Comparison of ENCODE assay signal across 9 mouse cellular contexts in the genomic region with DNA sequence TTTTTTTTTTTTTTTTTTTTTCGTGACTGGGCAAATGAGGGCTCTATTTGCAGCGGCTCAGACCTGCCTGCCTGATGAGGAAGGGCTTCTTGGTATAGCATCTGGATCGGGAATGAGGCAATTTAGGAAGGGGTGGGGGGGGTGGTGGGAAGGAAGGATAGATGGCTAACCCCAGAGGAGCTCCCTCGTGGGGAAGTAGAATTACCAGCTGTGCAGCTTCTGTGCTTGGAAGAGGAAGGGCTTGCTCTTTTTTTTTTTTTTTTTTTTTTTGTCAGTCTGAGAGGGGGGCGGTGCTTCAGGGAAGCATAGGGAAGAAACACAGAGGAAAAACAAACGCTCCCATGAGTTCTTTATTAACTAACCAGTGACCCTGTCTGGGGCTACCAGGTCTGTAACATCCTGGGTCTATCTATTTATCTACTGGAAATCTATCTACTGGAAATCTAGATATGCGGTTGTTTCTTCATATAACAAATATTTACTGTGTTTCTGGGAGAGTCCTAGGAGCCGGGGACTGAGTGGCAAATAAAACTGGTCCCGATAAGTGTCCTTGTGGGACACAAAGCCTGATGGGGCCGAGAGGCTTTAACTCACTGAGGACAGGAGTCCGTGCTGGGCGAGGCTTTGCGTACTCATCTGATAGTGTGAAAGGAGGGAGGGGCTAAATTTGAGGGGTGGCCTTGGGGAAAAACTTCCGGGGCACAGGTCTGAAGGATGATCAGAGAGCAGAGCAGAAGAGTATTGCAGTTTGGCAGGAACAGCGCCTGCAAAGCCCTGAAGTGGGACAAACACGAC. TPM values are rescaled to one million over a fixed set of nuclear protein-coding genes. Genes with fewer than 3 reads are reported as not detected.
DNase-seq lines count a peak whose midpoint lies in the region; ATAC-seq lines count a peak whose summit lies in the region.
"Had no signal": no experiment of that assay in that cellular context is flagged by ENCODE, and none has a peak within 500 bp of the region (broad histone marks: within the 10 kb centered on the region; RNA-seq: fewer than 3 reads in every experiment).

No protein-coding gene starts in this region.

- no peak overlapping the region; the same call in 1 of the 2 replicates for H3K4me2 ChIP-seq in heart, embryonic 16.5 days (ENCODE audit: low read depth, low read length)
- no peak overlapping the region for H3K4me2 ChIP-seq in midbrain, embryonic 13.5 days (replicated peaks)

- H3K4me1 ChIP-seq in heart, embryonic 16.5 days (ENCODE audit: control insufficient read depth, insufficient read depth, low read length), result no peaks in the 10 kb centered on the region; the same call in 1 of the 2 replicates
- H3K4me1 ChIP-seq in midbrain, embryonic 13.5 days (replicated peaks), result peaks cover 13% of the 10 kb centered on the region

- H3K4me3 ChIP-seq in heart, embryonic 16.5 days (ENCODE audit: low read length), result no peak overlapping the region
- no peak overlapping the region for H3K4me3 ChIP-seq in midbrain, embryonic 13.5 days (replicated peaks)

- no peak for DNase-seq in heart, postnatal 36 days
- DNase-seq in ZHBTc4 (ENCODE audit: low read depth, low spot score), result peak; percentile 37
- peak; percentile 36 for DNase-seq in kidney, postnatal 10 days
- no peak for DNase-seq in thymus, postnatal 25 days
- DNase-seq in cerebellum, adult 8-10 months, result no peak
- no peak for DNase-seq in adrenal gland, postnatal 4 days (ENCODE audit: low spot score in 2 of 2)
- DNase-seq: layer of hippocampus, adult 9-11 months had no signal

- no peaks in the 10 kb centered on the region for H3K27me3 ChIP-seq in heart, embryonic 16.5 days (ENCODE audit: control insufficient read depth, insufficient read depth, low read length)
- H3K27me3 ChIP-seq in midbrain, embryonic 13.5 days, result peaks cover 11% of the 10 kb centered on the region; the same call in 1 of the 2 replicates

- H3K9me3 ChIP-seq in heart, embryonic 16.5 days (replicated peaks; ENCODE audit: control insufficient read depth, low read length), result no peaks in the 10 kb centered on the region
- no peaks in the 10 kb centered on the region for H3K9me3 ChIP-seq in midbrain, embryonic 13.5 days

- intact Hi-C loops in heart, postnatal 36 days (cut with DNase I), result loop anchor here (2.0 kb wide), 2 partner anchors 94 to 230 kb away; no protein-coding TSS in a partner anchor

- H3K36me3 ChIP-seq in heart, embryonic 16.5 days (ENCODE audit: control insufficient read depth, insufficient read depth), result no peaks in the 10 kb centered on the region
- no peaks in the 10 kb centered on the region for H3K36me3 ChIP-seq in midbrain, embryonic 13.5 days

- H3K9ac ChIP-seq in heart, embryonic 16.5 days (ENCODE audit: low read length), result no peak overlapping the region
- no peak overlapping the region for H3K9ac ChIP-seq in midbrain, embryonic 13.5 days (replicated peaks)

- peak; percentile 23; the same call in 1 of the 2 replicates for ATAC-seq in heart, embryonic 16.5 days (replicated peaks; ENCODE audit: extremely low read depth, insufficient read depth, low FRiP score)
- ATAC-seq in midbrain, embryonic 13.5 days, result 0 out of 2 replicates have a peak, but pooled peaks have one; percentile 16

- WGBS in heart, embryonic 16.5 days, result 45% methylated on average over 16 of the region's 16 CpGs
- 45% methylated on average over 16 of the region's 16 CpGs for WGBS in midbrain, embryonic 13.5 days

- no peak overlapping the region for H3K27ac ChIP-seq in heart, embryonic 16.5 days (ENCODE audit: low read length)
- H3K27ac ChIP-seq in midbrain, embryonic 13.5 days, result no peak overlapping the region

RNA-seq across cellular contexts. Expression of a gene that starts 2.0 kb away (rescaled TPM):
- polyA plus RNA-seq in heart, embryonic 16.5 days (2015; fragmentation: Nextera tagmentation; extraction: Ambion mirVana), result not detected in 2 replicates
- total RNA-seq in heart, postnatal 36 days (2021), result not detected
- polyA plus RNA-seq in midbrain, embryonic 13.5 days (2015; fragmentation: Nextera tagmentation; extraction: Ambion mirVana), result 0.13 TPM in 1 of 2 replicates, not detected in the other
- total RNA-seq in adrenal gland, postnatal 4 days (2021), result under 1 TPM in 1 of 2 experiments, not detected in 1; 0.11 TPM

RNA-seq across cellular contexts. Expression of a gene that starts 45.4 kb away (rescaled TPM):
- polyA plus RNA-seq in heart, embryonic 16.5 days (2015; fragmentation: Nextera tagmentation; extraction: Ambion mirVana), result 91.1 and 91.7 TPM in 2 replicates
- 10 to 100 TPM; 58.7 to 79.0 TPM for total RNA-seq in heart, postnatal 36 days (2021)
- polyA plus RNA-seq in midbrain, embryonic 13.5 days (2015; fragmentation: Nextera tagmentation; extraction: Ambion mirVana), result 75.3 and 80.9 TPM in 2 replicates
- 10 to 100 TPM; 67.3 to 72.8 TPM for total RNA-seq in adrenal gland, postnatal 4 days (2021)

Comparison
In these comparisons a context has a peak if more than half of its experiments do, and no peak if none do; other contexts are left out.
1. DNase-seq: peak in ZHBTc4 (single experiment) and kidney, postnatal 10 days (single experiment); none in heart, postnatal 36 days (0 of 2), thymus, postnatal 25 days (single experiment), cerebellum, adult 8-10 months (single experiment) and adrenal gland, postnatal 4 days (0 of 2).